Mouse (Mus musculus) myocyte (in vitro differentiated cells): Measurements from ENCODE around the gene Olfr312. TPM values are rescaled to one million over a fixed set of nuclear protein-coding genes. Genes with fewer than 3 reads are reported as not detected.
"Not testable (repeated sequence)": the region's sequence is repeated elsewhere in the genome, so short reads cannot be mapped to it uniquely, and the experiment has no call there.

Experiments
- H3K27me3 ChIP-seq: one replicate; pipeline ENCODE4 v1.6.1; 2011; ENCODE audit not compliant: control insufficient read depth, insufficient read depth, insufficient read length
- H3K36me3 ChIP-seq: one replicate; pipeline ENCODE4 v1.6.1; 2011; ENCODE audit not compliant: control insufficient read depth, insufficient read depth
- H3K4me2 ChIP-seq: one replicate; pipeline ENCODE4 v1.6.1; 2011; ENCODE audit warnings: low read depth, control low read depth
- H3K4me3 ChIP-seq: one replicate; pipeline ENCODE4 v1.5.1; 2011; ENCODE audit warnings: mild to moderate bottlenecking, control low read depth, moderate library complexity
- H3K79me2 ChIP-seq: one replicate; pipeline ENCODE4 v1.6.1; 2011; ENCODE audit not compliant: control insufficient read depth, insufficient read depth
- H3ac ChIP-seq: one replicate; pipeline ENCODE4 v1.6.1; 2011; ENCODE audit not compliant: control insufficient read depth, insufficient read length
- CEBPB ChIP-seq: IDR thresholded peaks from 2 replicates; pipeline ENCODE4 v1.6.1; 2011; ENCODE audit warnings: mild to moderate bottlenecking, moderate library complexity; ENCODE audit not compliant: poor library complexity, insufficient read depth, severe bottlenecking
- E2F4 ChIP-seq: IDR thresholded peaks from one replicate; pipeline ENCODE4 v1.6.1; 2011; ENCODE audit warnings: mild to moderate bottlenecking, control low read depth, moderate library complexity; ENCODE audit not compliant: insufficient read depth
- MAX ChIP-seq: IDR thresholded peaks from one replicate; pipeline ENCODE4 v1.6.1; 2011; ENCODE audit warnings: low read depth, mild to moderate bottlenecking, control low read depth
- MYOD1 ChIP-seq, 3 experiments: IDR thresholded peaks; one replicate each; pipeline ENCODE4 v1.6.1; 2011; ENCODE audit warnings: control low read depth in 2 of 3, low read depth in 2 of 3, mild to moderate bottlenecking in 2 of 3, moderate library complexity in 1 of 3; ENCODE audit not compliant: insufficient read length in 2 of 3, control insufficient read depth in 1 of 3
- MYOG ChIP-seq, 3 experiments: IDR thresholded peaks; one replicate each; pipeline ENCODE4 v1.6.1; 2011; ENCODE audit warnings: control low read depth in 2 of 3, low read depth in 2 of 3, mild to moderate bottlenecking in 2 of 3; ENCODE audit not compliant: insufficient read length in 2 of 3, control insufficient read depth in 1 of 3, insufficient read depth in 1 of 3
- POLR2A ChIP-seq: IDR thresholded peaks from one replicate; pipeline ENCODE4 v1.6.1; 2011; ENCODE audit warnings: low read depth, mild to moderate bottlenecking, control low read depth, moderate library complexity; ENCODE audit not compliant: insufficient read length
- POLR2AphosphoS2 ChIP-seq: IDR thresholded peaks from one replicate; pipeline ENCODE4 v1.6.1; 2011; ENCODE audit warnings: low read depth, control low read depth; ENCODE audit not compliant: insufficient read length
- REST ChIP-seq: IDR thresholded peaks from one replicate; pipeline ENCODE4 v1.6.1; 2011; ENCODE audit warnings: mild to moderate bottlenecking, control low read depth, moderate library complexity; ENCODE audit not compliant: insufficient read depth, insufficient read length
- SRF ChIP-seq: IDR thresholded peaks from one replicate; pipeline ENCODE4 v1.6.1; 2011; ENCODE audit warnings: low read depth; ENCODE audit not compliant: control insufficient read depth, insufficient read length
- TCF12 ChIP-seq: IDR thresholded peaks from one replicate; pipeline ENCODE4 v1.6.1; 2011; ENCODE audit warnings: mild to moderate bottlenecking, control low read depth; ENCODE audit not compliant: poor library complexity, insufficient read depth, severe bottlenecking
- TCF3 ChIP-seq: IDR thresholded peaks from one replicate; pipeline ENCODE4 v1.6.1; 2011; ENCODE audit warnings: low read depth, control low read depth; ENCODE audit not compliant: insufficient read length
- USF1 ChIP-seq: IDR thresholded peaks from one replicate; pipeline ENCODE4 v1.6.1; 2011; ENCODE audit warnings: low read depth, mild to moderate bottlenecking, control low read depth, moderate library complexity
- polyA plus RNA-seq: library from polyadenylated mRNA; unstranded; fragments of >200 nt; fragmentation: generic; extraction: Trizol; gene quantifications from one replicate; pipeline ENCODE4 v1.2.1, GENCODE M21; 2012; ENCODE audit warnings: missing spikeins

Olfr312 gene
- polyA plus RNA-seq, result not detected

DNA sequence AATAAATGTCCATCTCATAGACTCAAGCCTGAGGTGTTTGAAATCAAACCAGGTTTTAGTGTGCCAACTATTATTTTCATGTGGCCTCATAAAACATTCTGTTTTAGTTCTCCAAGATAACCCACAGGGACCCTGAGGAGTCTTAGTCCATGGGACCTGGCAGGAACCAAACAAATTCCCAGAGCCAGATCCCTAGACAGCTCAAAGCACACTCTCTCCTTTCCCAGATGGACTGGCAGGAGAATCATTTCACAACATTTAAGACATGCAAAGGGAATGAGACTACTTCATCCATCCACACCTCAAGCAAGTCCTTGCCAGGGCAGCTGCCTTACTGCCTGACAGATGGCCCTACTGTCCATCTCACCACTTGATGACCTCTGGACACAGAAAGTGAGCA, at the start of gene Olfr312:
Gene Olfr312, plus strand, starts transcription at position 301 of the 400 bp plus-strand sequence.
- not testable (repeated sequence) for H3K4me3 ChIP-seq, H3K27me3 ChIP-seq, H3K4me2 ChIP-seq, H3K36me3 ChIP-seq, H3ac ChIP-seq, H3K79me2 ChIP-seq

DNA sequence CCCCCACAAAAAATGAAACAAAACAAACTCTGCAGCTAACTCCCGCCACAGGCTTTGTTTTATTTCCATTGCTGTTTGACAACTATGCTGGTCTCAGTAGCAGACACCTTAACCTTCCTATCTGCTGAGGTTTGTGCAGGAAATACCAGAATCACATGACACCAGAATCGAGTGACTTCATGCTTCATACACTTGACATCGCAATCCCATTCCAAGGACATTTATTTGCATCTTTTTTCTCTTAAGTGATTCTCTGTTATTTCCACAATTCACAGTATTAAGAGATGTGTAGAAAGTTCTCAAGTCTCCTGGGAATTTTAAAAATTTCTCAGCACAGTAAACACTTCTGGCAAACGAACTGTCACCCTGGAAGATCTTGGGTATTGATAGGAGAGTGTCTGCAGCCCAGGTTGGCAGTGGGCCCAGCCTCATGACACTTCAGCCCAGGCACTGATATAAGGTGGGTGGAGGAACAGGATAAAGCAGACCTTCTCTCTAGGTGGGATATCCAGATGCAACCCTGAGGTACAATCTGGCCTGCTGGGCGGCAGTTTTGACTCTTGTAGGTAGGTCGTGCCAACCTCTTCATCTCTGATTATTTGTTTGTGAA, 46.5 kb upstream of the Olfr312 start, which contains the start of gene Olfr314:
Gene Olfr314, plus strand, starts transcription at position 473 of the 610 bp plus-strand sequence.
- TF ChIP-seq MYOG (IDR thresholded peaks at IDR 0.05; ENCODE audit: control insufficient read depth in 1 of 3, insufficient read depth in 1 of 3, insufficient read length in 2 of 3, low read depth in 2 of 3) (no peak), MYOD1 (IDR thresholded peaks at IDR 0.05; ENCODE audit: control insufficient read depth in 1 of 3, insufficient read length in 2 of 3, low read depth in 2 of 3) (no peak), TCF3 (no peak), POLR2AphosphoS2 (no peak), MAX (no peak), E2F4 (no peak), TCF12 (no peak), SRF (no peak), USF1 (no peak), POLR2A (no peak), CEBPB (no peak), REST (no peak)
- no peak within 1 kb of the TSS for H3K4me2 ChIP-seq

DNA sequence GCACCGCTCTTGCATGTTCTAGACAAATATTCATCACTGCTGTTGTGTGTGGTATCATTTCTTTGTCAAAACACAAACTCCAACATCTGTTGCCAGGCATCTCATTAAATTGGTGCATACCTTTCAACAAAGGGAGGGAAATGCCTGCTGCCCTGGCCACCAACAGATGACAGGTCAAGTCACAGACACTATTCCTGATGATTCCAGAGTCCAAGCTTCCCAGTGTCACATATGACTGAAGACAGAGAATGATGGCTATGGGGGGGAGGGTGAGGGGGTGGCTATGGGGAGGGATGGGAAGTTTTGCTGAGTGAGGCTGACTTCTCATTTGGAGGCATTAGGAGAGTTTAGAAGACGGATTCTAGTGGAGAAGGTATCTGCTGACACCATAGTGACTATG, 44.9 kb upstream of the Olfr312 start:
- Histone ChIP-seq H3K27me3 (no peaks in the 10 kb centered on the region), H3K4me2 (no peak overlapping the region), H3K79me2 (no peaks in the 10 kb centered on the region), H3ac (no peak overlapping the region), H3K4me3 (no peak overlapping the region), H3K36me3 (no peaks in the 10 kb centered on the region)
- no peak for TF ChIP-seq POLR2A
- no peak for TF ChIP-seq E2F4
- no peak for TF ChIP-seq REST
- TF ChIP-seq MYOD1 (IDR thresholded peaks at IDR 0.05; ENCODE audit: control insufficient read depth in 1 of 3, insufficient read length in 2 of 3, low read depth in 2 of 3), result no peak
- no peak for TF ChIP-seq MAX
- no peak for TF ChIP-seq TCF12
- no peak for TF ChIP-seq USF1
- no peak for TF ChIP-seq TCF3

More for the DNA sequence above, 46.5 kb upstream of the Olfr312 start, which contains the start of gene Olfr314:
- Histone ChIP-seq H3K36me3 (no peaks in the 10 kb centered on the region), H3ac (no peak within 1 kb of the TSS), H3K27me3 (no peaks in the 10 kb centered on the region), H3K79me2 (no peaks in the 10 kb centered on the region), H3K4me3 (no peak within 1 kb of the TSS)

DNA sequence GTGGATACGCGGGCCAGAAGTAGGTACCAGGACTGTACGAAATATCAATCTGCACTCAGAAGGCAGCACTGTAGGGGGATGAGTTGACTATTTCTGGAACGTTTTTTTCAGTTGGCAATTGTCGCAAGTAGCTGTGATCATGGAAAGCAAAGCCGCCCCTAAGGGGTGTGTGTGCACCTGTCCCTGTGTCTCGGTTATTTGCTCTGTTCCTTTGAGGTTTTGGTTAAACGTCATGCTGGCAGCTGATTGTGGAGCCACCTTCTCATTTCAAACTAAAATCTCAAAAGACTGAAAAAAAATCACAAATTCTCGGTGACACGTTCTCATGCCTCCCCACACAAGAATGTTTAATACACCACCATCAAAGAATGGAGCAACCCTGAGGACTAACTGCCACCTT, 41.4 kb upstream of the Olfr312 start:
- no peak for TF ChIP-seq SRF
- TF ChIP-seq TCF3, result no peak
- no peak for TF ChIP-seq POLR2A
- TF ChIP-seq POLR2AphosphoS2, result no peak
- TF ChIP-seq MYOD1 (IDR thresholded peaks at IDR 0.05; ENCODE audit: control insufficient read depth in 1 of 3, insufficient read length in 2 of 3, low read depth in 2 of 3), result no peak
- TF ChIP-seq TCF12, result no peak
- no peak for TF ChIP-seq MAX
- TF ChIP-seq REST, result no peak
- no peak for TF ChIP-seq MYOG (IDR thresholded peaks at IDR 0.05; ENCODE audit: control insufficient read depth in 1 of 3, insufficient read depth in 1 of 3, insufficient read length in 2 of 3, low read depth in 2 of 3)
- no peak for TF ChIP-seq E2F4
- no peak for TF ChIP-seq USF1
- no peak for TF ChIP-seq CEBPB
- no peaks in the 10 kb centered on the region for H3K79me2 ChIP-seq
- no peak overlapping the region for H3K4me3 ChIP-seq
- no peak overlapping the region for H3ac ChIP-seq
- no peaks in the 10 kb centered on the region for H3K27me3 ChIP-seq
- no peak overlapping the region for H3K4me2 ChIP-seq
- no peaks in the 10 kb centered on the region for H3K36me3 ChIP-seq

DNA sequence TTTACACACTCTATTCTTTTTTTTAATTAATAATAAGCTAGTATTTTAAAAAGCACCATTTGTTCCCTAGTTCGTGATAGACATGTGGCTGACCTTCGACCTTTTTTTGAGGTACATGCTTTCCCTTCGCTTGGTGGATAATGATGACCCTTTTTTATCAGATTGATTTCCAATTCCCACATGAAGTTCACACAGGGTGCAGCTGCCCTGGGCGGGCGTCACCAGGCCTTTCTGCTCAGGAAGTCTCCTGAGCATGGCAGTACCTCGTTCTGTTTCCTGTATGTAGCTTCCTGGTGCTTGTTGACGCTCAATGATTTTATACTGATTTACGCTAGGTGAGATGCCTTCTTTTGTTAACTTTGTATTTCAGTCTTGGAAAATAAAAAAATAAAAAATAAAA, 40.7 kb upstream of the Olfr312 start:
- H3K79me2 ChIP-seq, result no peaks in the 10 kb centered on the region
- no peak overlapping the region for H3ac ChIP-seq
- no peak for TF ChIP-seq TCF3
- TF ChIP-seq CEBPB, result no peak
- no peak for TF ChIP-seq E2F4
- no peak for TF ChIP-seq TCF12
- TF ChIP-seq USF1, result no peak
- TF ChIP-seq SRF, result no peak
- no peaks in the 10 kb centered on the region for H3K27me3 ChIP-seq
- no peaks in the 10 kb centered on the region for H3K36me3 ChIP-seq
- no peak overlapping the region for H3K4me3 ChIP-seq
- H3K4me2 ChIP-seq, result no peak overlapping the region
